Mouse (Mus musculus): Measurements from ENCODE around the gene Gna14.

Gene Gna14

DNA sequence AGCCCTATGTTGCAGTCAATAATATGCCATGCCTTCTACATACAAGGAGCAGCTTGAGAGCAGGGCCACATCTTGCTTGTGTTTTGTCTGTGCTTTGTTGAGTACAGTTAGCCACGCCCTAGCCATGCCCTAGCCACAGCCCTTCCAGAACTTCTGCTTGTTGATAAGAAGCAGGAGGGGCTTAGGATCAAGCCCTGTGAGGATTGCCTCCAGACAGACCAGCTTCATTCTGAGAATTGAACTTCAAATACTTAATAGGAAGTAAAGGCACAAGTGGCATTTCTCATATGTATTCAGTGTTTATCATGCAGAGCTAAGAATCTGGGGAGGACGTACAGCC lies 75.5 kb downstream of the Gna14 start:
- peak; percentile 23 for DNase-seq (ENCODE audit: low spot score)

DNA sequence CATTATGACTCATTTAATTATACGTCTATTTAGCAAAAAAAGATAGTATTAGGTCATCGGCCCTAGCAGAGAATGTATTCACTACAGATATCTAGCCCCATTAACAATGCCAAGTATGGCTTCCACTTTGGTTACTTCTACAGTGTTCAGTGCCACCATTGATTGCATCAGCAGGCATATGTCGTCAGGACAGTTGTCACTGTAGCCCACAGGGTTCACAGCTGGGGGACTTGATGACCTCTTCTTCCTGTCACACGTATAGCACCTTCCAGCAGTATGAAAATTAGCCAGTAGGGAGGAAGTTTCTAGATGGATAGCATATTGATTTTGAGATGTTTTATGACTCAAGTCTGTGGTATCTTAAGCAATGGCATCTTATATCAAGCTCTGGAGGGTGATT lies 78.6 kb downstream of the Gna14 start:
- no peak for DNase-seq (ENCODE audit: low spot score)

DNA sequence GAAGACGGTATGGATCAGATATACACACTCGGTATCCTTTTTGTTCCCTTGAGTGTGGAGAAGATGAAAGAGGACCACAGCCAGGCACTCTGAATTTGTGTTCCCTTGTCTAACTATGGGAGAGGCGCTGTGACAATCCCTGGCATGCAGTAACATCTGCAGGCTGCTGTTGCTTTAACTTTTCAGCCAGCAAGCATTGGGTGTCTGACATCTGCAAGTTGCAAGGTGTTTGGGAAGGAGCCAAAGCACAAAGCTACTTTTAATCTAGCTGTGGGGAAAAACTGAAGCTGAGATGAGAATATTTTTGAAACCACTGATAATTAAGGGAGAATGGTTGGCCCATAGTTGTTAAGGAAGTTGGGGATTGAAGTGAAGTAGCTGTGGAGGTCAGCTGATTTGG lies 83.0 kb downstream of the Gna14 start:
- DNase-seq (ENCODE audit: low spot score): no peak

DNA sequence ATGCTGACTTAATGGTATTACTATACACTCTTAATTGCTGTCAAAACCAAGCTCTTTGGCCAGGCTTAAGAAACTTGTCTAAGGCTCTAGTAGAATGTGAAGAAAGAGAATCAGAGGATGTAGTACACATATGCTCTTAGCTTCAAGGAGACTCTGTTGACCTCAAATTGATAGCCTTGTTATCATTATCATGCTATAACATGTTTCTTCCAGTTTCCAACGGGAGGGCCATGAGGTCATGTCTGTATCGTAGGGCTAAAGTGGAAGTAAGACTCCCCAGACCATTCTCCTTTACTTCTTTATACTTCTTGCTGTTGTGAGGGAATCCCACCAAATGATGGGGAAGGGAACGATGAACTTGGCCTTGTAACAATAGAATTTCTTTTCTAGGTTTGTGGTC lies 85.0 kb downstream of the Gna14 start:
- DNase-seq (ENCODE audit: low spot score): no peak

DNA sequence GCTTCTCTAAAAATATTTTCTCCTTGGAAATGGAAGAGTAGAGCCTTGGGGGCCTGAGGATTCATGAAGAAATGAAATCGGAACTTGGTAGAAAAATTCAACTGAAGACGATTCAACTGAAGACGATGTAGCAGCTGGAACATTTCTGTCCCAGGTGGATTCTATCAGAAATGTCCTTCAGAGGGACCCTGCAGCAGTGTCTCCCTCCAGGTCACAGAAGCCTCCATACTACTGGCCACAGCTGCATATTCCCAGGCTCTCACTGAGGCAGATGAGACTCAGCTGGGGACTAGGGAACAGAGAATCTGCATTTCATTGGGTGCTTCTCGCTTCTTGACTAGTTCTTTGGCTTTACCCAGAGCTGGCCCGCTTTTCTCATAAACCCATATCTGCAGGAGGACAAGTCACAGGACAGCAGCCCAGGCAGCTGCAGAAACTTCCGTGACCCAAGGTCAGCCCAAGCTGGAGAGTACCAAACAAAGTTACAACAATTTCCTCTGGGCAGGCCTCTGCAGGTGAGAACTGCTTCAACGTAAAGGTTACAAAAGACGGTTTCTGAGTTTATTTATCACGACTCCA lies 90.8 kb downstream of the Gna14 start:
- DNase-seq (ENCODE audit: low spot score): no peak

DNA sequence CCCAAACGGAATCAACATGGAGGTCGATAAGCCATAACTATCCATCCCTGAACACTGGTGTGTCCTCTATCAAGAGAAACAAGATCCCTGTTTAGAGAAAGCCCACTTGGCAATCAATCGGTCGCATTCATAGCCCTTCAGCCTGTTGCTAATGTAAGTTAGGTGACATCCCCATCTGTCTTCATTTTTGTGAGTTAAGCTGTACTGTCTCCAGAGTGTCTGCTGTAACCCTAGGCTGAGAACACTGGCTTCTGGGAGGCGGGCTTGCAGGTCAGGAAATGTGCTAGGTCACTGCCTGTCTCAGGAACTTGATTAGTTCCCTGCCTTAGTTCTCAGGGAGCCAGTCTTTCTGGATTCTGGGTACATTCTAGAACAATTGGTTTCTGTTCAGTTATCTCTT lies 91.5 kb downstream of the Gna14 start:
- no peak for DNase-seq (ENCODE audit: low spot score)

DNA sequence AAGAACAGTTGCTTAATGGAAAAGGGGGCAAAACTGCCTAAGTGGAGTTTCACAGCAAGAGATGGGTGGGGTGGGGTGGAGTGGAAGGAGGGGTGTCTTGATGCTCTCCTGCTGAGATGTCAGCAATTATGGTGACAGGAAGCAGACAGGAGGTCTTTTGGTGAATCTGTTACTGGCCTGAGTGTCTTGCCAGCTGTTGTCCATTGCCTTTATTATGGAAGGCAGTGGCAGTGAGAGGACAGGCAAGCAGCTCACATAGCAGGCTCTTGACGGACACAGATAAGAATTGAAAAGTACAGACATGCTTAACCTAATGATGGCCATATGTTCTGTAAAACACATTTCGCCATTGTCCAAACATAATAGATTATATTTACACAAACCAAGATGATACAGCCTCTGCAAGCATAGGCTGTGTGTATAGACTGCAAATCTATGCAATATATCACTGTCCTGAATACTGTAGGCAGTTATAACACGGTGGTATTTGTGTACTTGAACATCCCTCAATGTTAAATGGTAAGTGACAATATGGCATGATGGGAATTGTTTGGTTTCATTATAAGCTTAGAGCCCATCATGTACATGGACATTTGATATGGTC lies 92.8 kb downstream of the Gna14 start:
- DNase-seq (ENCODE audit: low spot score): no peak

DNA sequence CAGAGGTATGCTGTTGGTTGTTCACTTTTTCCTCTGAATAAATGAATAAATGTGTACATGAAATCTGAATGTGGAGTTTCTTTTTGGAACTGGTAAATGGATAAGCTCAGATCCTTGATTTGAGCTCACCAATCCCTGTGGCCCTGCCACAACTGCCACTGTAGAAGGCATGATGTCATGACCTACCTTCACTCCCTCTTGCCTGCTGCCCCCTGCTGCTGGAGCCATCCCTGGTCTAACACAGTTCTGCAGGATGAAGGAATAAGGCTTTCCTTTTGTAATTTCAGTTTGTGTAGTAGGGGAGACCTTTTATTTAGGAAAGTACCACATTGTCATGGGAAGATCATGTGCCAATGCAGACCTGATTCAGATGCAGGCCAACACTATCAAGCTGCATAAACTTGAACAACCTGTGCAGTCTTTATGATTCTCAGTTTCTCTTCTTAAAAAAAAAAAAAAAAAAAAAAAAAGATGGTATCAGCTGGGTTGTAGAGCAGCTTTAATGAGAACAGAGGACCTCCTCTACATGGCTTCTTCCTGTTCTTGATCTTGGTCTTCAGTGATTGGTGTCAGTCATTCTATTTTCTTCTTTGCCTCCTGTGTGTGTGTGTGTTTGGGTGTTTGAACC lies 93.8 kb downstream of the Gna14 start:
- DNase-seq (ENCODE audit: low spot score): no peak

DNA sequence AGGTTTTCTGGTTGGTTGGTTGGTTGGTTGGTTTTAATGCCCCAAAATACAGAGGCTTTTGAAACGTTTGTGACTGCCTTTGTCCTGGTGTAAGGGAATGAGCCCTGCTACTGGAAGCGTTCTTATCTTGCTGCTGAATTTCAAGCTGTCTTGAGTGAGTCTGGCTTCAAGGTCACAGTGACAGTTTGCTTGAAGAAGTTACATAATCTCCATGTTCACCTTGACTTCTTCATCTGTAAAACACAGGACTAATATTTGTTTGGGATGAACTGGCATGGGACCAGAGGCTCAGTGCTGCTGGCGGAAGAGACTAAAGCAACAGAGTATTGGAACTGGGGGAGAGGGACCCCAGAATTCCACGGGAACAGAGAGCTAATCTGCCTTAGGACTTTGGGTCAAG lies 94.4 kb downstream of the Gna14 start:
- DNase-seq (ENCODE audit: low spot score): no peak

DNA sequence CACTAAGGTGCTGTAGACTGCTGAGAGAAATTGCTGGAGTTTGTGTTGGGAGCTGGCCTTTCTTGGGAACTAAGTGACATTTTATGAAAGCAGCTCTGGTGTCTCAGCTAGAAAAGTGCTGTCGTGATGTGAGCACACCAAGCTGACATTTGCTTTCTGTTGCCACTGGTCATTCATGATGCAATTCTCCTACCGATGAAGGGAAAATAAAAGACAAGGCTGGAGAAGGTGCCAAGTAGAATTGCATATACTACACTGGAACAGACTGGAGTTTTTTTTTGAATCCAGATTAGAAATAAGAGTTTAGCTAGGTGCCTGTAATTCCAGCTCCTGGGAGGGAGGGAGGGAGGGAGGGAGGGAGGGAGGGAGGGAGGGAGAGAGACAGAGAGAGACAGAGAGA lies 98.7 kb downstream of the Gna14 start:
- no peak for DNase-seq (ENCODE audit: low spot score)

DNA sequence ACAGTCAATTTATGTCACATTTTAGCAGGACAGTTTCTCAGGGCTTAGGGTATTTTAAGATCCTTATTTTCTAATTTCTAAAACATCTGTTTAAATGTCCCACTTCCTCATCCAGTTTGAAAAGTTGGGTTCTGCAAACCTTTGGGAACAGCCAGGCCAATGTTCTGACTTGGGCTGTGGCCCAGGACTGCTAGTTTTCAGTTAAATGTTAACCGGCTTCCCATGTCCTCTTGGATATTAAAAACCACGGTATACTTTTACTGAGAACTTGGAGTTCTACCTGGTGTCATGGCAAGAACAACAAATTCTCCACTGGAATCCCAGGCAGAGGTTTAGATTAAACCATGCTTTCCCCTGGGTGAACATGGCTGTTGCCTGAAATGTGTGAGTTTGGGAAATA lies 102.9 kb downstream of the Gna14 start:
- DNase-seq (ENCODE audit: low spot score): no peak

DNA sequence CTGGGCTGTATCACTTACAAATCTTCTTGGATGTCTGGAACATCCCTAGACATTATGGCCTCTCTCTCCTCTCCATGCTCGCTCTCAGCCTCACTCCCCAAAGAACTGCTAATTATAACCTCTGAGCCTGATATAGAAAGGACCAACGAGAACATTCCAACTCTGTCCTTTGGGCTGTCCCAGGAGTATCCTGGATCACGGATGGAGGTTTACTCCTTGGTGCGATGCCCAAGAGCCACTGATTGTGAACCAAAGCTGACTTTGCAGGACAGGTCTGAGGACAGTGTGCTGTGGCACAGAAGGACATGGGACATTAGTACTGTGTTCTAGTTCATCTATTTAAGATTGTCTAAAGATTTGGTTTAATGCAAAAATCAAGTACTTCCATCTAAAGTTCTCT lies 108.1 kb downstream of the Gna14 start:
- DNase-seq (ENCODE audit: low spot score): no peak

DNA sequence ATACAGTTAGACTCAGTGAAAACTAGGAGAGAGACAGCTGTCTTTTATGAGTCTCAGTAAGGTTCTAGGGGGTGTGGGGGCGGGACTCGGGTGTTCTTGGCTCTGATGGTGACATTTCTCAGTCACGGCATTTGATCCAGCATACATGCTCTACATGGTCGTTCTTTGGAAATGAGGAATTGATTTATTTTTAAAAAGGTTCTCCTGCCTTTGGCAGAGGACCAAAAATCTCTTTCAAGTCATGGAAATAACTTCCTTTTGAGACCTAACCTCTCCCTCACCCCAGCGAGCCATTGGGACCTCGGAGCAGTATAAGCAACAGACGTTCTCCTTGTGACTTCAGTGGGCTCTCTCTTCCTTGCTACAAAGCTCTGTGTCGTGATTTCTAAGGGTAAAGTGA lies 121.4 kb downstream of the Gna14 start:
- no peak for DNase-seq (ENCODE audit: low spot score)

DNA sequence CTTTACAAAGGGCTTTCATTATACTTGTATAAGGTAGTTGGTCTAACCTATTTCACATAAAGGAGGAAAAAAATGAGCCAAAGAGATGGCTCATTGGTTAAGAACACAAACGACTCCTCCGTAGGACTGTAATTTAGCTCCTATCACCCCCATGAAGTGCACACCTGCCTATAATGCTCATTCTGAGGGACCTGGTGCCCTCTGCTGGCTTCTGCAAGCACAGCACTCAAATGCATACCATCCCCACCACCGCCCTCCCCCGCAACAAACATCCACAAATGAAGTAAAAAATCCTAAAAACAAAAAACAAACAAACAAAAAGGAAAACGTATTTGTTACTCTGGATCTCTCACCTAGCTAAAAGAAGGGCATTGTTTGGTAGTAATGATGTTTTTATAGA lies 122.4 kb downstream of the Gna14 start:
- no peak for DNase-seq (ENCODE audit: low spot score)

DNA sequence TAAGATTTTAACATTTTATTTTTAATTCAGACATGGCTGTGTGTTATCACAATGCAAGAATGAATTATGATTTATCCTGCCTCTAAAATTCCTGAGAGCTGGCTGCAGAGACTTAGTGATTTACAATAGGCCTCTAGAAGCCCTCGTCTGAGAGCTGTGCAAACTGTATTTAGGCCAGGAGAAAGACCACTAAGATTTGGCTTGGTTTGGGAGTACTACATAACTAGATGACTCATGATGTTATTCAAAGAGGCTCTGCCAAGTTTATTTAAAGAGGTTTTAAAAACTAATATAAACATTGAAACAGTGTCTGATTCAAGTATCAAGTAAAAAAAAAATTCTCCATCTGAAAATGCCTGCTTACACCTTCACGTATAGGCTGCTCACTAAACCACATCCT lies 123.0 kb downstream of the Gna14 start:
- DNase-seq (ENCODE audit: low spot score): no peak

DNA sequence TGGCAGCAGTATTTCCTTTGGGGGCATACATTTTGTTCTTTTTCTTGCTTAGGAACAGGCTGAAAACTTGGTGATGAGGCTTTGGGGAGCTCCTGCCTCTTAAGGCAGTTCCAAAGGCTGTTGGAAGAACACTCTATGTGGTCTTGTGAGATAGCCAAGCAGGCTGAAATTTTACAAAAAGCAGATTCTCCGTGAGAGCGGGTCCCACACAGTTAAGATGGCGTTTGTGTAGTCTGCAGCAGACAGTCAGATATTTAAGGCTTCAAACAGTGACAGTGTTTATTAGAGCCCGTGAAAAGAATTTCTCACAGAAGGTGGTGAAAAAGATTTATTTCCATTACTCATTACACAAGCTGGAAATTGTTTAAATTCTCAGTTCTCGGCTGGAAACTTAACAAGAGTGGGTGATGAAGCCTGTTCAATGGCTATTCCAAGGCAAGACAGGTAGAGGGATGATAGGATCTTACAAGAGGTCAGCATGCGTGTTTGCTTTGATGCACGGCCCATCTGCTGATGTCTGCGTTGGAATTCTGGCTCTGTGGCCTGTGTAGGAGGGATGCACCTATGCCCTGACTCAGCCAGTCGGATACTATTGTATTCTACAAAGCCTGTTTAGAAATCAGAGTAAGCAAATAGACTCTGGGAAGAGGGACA lies 123.8 kb downstream of the Gna14 start:
- DNase-seq (ENCODE audit: low spot score): peak; percentile 3

DNA sequence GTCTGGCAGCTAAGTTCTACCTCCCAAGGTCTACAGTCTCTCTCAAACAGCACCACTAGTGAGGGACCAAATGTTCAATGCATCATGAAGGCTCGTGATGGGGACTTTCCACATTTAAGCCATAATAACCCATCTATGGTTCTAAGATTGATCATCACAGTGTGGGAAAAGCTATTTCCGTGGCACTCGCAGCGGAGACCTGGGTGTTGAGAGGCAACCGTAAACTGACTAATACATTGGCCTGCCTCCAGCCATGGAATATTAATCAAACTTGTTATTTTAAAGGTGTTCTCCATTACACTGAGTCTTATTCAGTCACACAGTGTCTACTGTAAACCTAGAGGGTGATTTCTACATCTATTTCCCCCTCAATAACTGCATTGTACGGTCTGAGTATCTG lies 127.1 kb downstream of the Gna14 start:
- DNase-seq (ENCODE audit: low spot score): no peak

DNA sequence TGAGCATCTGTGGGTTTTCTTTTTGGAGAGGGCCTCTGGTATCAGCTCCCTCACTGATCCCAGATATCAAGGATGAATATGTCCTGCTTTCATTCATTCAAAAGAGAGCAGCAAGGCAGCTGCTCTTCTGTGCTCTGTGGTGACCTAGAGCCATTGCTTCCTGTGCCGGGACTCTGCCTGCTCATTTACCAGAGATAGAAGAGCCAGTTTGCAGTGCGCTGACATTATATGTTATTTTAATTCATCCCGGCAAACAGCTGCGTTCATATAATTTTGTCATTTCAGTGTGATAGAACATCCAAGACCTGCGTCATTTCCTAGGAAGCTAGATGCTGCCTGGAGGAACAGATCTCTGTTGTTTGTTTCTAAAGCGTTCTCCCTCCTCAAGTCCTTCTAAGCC lies 141.2 kb downstream of the Gna14 start:
- no peak for DNase-seq (ENCODE audit: low spot score)

DNA sequence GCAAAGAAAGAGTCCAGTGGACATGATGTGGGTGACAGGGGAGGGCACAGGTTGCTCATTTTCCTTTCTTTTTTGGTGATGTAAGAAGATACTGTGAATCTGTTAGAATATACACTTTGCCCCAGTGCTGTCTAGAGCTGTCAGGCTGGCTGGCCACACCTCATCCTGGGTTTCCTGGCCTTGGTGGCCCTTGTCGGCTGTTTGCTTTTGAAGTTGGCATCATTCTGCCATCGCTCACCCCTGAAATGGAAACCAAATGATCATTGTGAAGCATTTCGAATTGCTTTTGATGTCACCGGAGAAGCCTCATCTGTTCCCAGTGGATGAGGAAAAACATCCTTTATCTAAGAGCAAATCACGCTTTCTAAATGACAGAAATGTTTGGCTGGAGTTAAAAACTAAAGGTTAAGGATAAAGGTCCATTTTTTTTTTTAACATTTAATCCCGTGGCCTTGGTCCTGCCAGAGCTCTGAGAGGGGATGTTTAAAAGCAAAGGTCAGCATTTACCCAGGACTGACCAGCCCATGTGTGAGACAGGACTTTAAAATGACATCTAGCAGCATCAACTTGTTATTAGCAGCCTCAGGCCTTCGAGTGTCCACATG lies 144.2 kb downstream of the Gna14 start:
- no peak for DNase-seq (ENCODE audit: low spot score)

DNA sequence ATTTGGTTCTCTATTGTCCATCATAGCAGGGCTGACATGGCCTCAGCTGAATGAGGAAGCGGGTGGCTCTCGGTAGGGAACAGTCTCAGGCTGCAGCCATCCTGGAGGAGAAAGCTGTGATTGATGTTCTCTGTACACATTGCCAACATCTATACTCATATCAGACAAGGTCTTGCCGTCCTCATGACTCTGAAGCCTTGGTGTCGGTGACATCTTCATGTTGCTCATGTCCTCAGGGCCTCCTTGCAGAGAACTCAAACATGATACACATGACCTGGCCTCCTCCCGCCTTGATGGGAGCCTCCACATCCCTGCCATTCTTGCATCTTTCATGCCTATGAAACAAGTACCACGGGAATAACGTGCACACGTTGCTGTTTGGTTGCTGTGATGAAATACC lies 144.9 kb downstream of the Gna14 start:
- no peak for DNase-seq (ENCODE audit: low spot score)

DNA sequence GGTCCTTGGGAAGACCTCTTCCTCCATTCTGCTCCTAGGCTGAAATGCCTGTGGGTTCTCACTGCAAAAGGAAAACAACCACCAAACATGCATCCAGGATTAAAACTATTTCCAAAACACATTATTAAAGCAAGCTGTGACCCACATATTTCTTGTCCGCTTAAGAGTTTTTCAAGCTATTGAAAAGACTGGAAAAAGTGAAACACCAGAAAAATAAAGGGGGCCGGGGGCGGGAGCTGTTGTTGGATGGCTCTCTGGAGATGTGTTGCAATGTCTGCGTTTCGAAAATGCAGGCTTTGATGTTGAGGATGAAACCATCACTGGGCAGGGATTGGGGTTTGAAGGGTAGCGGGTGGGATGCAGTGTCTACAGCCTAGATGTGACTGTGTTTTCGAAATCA lies 149.0 kb downstream of the Gna14 start:
- no peak for DNase-seq (ENCODE audit: low spot score)

DNA sequence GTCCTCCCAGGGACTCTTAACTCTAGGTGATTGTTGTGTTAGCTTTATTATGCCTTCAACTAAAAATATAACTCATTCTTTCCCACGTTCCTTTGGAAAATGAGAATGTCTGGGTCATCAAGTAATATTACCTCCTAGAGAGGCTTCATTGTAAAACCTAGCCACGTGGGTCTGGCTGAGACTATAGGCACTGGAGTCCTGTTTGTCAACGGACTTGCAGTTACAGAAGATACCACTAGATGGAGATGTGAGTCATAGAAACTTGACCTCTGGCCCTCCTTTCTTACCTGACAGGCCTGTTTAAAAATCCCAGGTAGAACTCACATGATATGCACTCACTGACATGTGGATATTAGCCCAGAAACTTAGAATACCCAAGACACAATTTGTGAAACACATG lies 149.8 kb downstream of the Gna14 start:
- peak; percentile 10 for DNase-seq (ENCODE audit: low spot score)

DNA sequence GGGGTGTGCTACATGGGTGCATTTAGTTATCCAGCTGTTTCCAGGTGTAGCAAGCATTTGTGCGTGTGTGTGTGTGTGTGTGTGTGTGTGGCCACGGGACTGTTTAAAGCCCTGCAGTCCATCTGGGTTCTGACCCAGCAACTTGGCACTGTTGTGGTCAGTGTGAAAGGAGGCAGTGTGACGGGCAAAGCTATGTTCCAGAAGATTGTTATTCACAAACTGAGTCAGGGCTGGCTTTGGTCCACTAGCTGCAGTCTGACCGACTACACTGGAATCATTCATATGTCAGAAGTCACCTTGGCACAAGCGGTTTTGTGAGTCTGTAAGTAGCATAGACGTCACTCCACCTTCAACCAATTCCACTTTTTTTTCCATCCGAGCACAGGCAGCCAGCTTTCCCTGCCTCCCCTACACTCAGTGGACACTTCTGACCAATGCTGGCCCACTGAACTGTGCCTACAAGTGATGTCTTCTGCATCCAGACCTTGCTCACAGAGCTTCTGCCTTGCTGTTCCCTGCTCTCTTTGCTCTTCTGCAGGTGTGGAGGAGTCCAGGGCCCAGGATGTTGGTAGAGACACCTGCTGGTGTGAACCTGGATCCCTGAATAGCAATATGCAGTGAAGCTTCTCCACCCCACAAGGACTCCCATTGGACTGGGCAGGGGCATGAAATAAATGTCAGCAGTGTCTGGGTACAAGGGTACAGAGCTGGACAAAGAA lies 157.9 kb downstream of the Gna14 start:
- no peak for DNase-seq (ENCODE audit: low spot score)
